Mouse (Mus musculus): ENCODE data around the gene Unk. TPM values are rescaled to one million over a fixed set of nuclear protein-coding genes. Genes with fewer than 3 reads are reported as not detected.

The Unk gene
- total and polyA plus RNA-seq, 3 experiments = 17.2 to 80.7 (median 50.1) TPM

GRCm38 (mm10) chr11:116037826-116038225 lies 7.7 kb downstream of the Unk start:
- TF ChIP-seq GATA2 (IDR thresholded peaks at IDR 0.05; ENCODE audit: borderline replicate concordance, low read depth, low read length) = no peak
- TF ChIP-seq TAL1 (conservative IDR thresholded peaks at IDR 0.05; ENCODE audit: low read depth, low read length) = no peak
- TF ChIP-seq GATA1 (IDR thresholded peaks at IDR 0.05; ENCODE audit: borderline replicate concordance, low read length) = no peak
- TF ChIP-seq POLR2AphosphoS5 (IDR thresholded peaks at IDR 0.05; ENCODE audit: insufficient replicate concordance, low read depth, low read length) = no peak
- TF ChIP-seq CTCF (IDR thresholded peaks at IDR 0.05; ENCODE audit: low read depth, low read length) = no peak
- no peaks in the 10 kb centered on the region for H3K27me3 ChIP-seq (ENCODE audit: insufficient read depth, low read length)
- H3K36me3 ChIP-seq (replicated peaks) = peaks cover 79% of the 10 kb centered on the region
- peaks cover 3% of the 10 kb centered on the region; the same call in 1 of the 2 replicates for H3K9me3 ChIP-seq (replicated peaks)
- no peak overlapping the region for H3K4me3 ChIP-seq (ENCODE audit: low read depth, low read length)
- peaks cover 27% of the 10 kb centered on the region for H3K4me1 ChIP-seq (ENCODE audit: insufficient read depth, low read depth, low read length)
- DNase-seq (ENCODE audit: low spot score) = no peak
- ATAC-seq (ENCODE audit: extremely low read depth, insufficient number of reproducible peaks, low FRiP score, poor library complexity, severe bottlenecking) = no peak

GRCm38 (mm10) chr11:116040593-116040992 lies 10.5 kb downstream of the Unk start:
- no peak for ATAC-seq (ENCODE audit: extremely low read depth, insufficient number of reproducible peaks, low FRiP score, poor library complexity, severe bottlenecking)
- DNase-seq (ENCODE audit: low spot score) = no peak
- H3K4me1 ChIP-seq (ENCODE audit: insufficient read depth, low read depth, low read length) = peaks cover 26% of the 10 kb centered on the region
- peaks cover 3% of the 10 kb centered on the region; the same call in 1 of the 2 replicates for H3K9me3 ChIP-seq (replicated peaks)
- H3K4me3 ChIP-seq (ENCODE audit: low read depth, low read length) = no peak overlapping the region
- no peaks in the 10 kb centered on the region for H3K27me3 ChIP-seq (ENCODE audit: insufficient read depth, low read length)
- no peak for TF ChIP-seq GATA1 (IDR thresholded peaks at IDR 0.05; ENCODE audit: borderline replicate concordance, low read length)
- TF ChIP-seq TAL1 (conservative IDR thresholded peaks at IDR 0.05; ENCODE audit: low read depth, low read length) = no peak
- TF ChIP-seq GATA2 (IDR thresholded peaks at IDR 0.05; ENCODE audit: borderline replicate concordance, low read depth, low read length) = no peak
- TF ChIP-seq POLR2AphosphoS5 (IDR thresholded peaks at IDR 0.05; ENCODE audit: insufficient replicate concordance, low read depth, low read length) = no peak
- TF ChIP-seq CTCF (IDR thresholded peaks at IDR 0.05; ENCODE audit: low read depth, low read length) = no peak
- H3K36me3 ChIP-seq (replicated peaks) = peaks cover 83% of the 10 kb centered on the region

- Histone ChIP-seq H3K4me3 (ENCODE audit: low read depth, low read length) (no peak overlapping the region), H3K36me3 (replicated peaks) (peaks cover 84% of the 10 kb centered on the region), H3K9me3 (replicated peaks) (peaks cover 3% of the 10 kb centered on the region; the same call in 1 of the 2 replicates), H3K27me3 (ENCODE audit: insufficient read depth, low read length) (no peaks in the 10 kb centered on the region), H3K4me1 (ENCODE audit: insufficient read depth, low read depth, low read length) (peaks cover 24% of the 10 kb centered on the region)
- no peak for ATAC-seq (ENCODE audit: extremely low read depth, insufficient number of reproducible peaks, low FRiP score, poor library complexity, severe bottlenecking)
- TF ChIP-seq TAL1 (conservative IDR thresholded peaks at IDR 0.05; ENCODE audit: low read depth, low read length) (no peak), GATA1 (IDR thresholded peaks at IDR 0.05; ENCODE audit: borderline replicate concordance, low read length) (no peak)
- DNase-seq (ENCODE audit: low spot score) = no peak
Observed at GRCm38 (mm10) chr11:116041833-116042232, 11.7 kb downstream of the Unk start.

- no peak overlapping the region for H3K4me3 ChIP-seq (ENCODE audit: low read depth, low read length)
- no peak for DNase-seq (ENCODE audit: low spot score)
- ATAC-seq (ENCODE audit: extremely low read depth, insufficient number of reproducible peaks, low FRiP score, poor library complexity, severe bottlenecking) = no peak
- H3K27me3 ChIP-seq (ENCODE audit: insufficient read depth, low read length) = no peaks in the 10 kb centered on the region
- H3K4me1 ChIP-seq (ENCODE audit: insufficient read depth, low read depth, low read length) = peaks cover 23% of the 10 kb centered on the region
- H3K36me3 ChIP-seq (replicated peaks) = peaks cover 85% of the 10 kb centered on the region
- TF ChIP-seq GATA2 (IDR thresholded peaks at IDR 0.05; ENCODE audit: borderline replicate concordance, low read depth, low read length) (no peak), TAL1 (conservative IDR thresholded peaks at IDR 0.05; ENCODE audit: low read depth, low read length) (no peak), POLR2AphosphoS5 (IDR thresholded peaks at IDR 0.05; ENCODE audit: insufficient replicate concordance, low read depth, low read length) (no peak), CTCF (IDR thresholded peaks at IDR 0.05; ENCODE audit: low read depth, low read length) (no peak), GATA1 (IDR thresholded peaks at IDR 0.05; ENCODE audit: borderline replicate concordance, low read length) (no peak)
- peaks cover 3% of the 10 kb centered on the region; the same call in 1 of the 2 replicates for H3K9me3 ChIP-seq (replicated peaks)
Observed at GRCm38 (mm10) chr11:116042372-116043138, 12.4 kb downstream of the Unk start.

GRCm38 (mm10) chr11:116043286-116043685 lies 13.2 kb downstream of the Unk start:
- peaks cover 23% of the 10 kb centered on the region for H3K4me1 ChIP-seq (ENCODE audit: insufficient read depth, low read depth, low read length)
- peaks cover 3% of the 10 kb centered on the region; the same call in 1 of the 2 replicates for H3K9me3 ChIP-seq (replicated peaks)
- DNase-seq (ENCODE audit: low spot score) (no peak), ATAC-seq (ENCODE audit: extremely low read depth, insufficient number of reproducible peaks, low FRiP score, poor library complexity, severe bottlenecking) (no peak)
- H3K4me3 ChIP-seq (ENCODE audit: low read depth, low read length) = no peak overlapping the region
- H3K27me3 ChIP-seq (ENCODE audit: insufficient read depth, low read length) = no peaks in the 10 kb centered on the region
- peaks cover 85% of the 10 kb centered on the region for H3K36me3 ChIP-seq (replicated peaks)
- no peak for TF ChIP-seq TAL1 (conservative IDR thresholded peaks at IDR 0.05; ENCODE audit: low read depth, low read length)
- no peak for TF ChIP-seq CTCF (IDR thresholded peaks at IDR 0.05; ENCODE audit: low read depth, low read length)
- TF ChIP-seq GATA2 (IDR thresholded peaks at IDR 0.05; ENCODE audit: borderline replicate concordance, low read depth, low read length) = no peak
- no peak for TF ChIP-seq GATA1 (IDR thresholded peaks at IDR 0.05; ENCODE audit: borderline replicate concordance, low read length)
- TF ChIP-seq POLR2AphosphoS5 (IDR thresholded peaks at IDR 0.05; ENCODE audit: insufficient replicate concordance, low read depth, low read length) = no peak

GRCm38 (mm10) chr11:116045173-116045572 lies 15.1 kb downstream of the Unk start:
- peaks cover 7% of the 10 kb centered on the region for H3K9me3 ChIP-seq (replicated peaks)
- DNase-seq (ENCODE audit: low spot score) (no peak), ATAC-seq (ENCODE audit: extremely low read depth, insufficient number of reproducible peaks, low FRiP score, poor library complexity, severe bottlenecking) (no peak)
- no peaks in the 10 kb centered on the region for H3K27me3 ChIP-seq (ENCODE audit: insufficient read depth, low read length)
- TF ChIP-seq GATA2 (IDR thresholded peaks at IDR 0.05; ENCODE audit: borderline replicate concordance, low read depth, low read length) (no peak), CTCF (IDR thresholded peaks at IDR 0.05; ENCODE audit: low read depth, low read length) (no peak), TAL1 (conservative IDR thresholded peaks at IDR 0.05; ENCODE audit: low read depth, low read length) (no peak), POLR2AphosphoS5 (IDR thresholded peaks at IDR 0.05; ENCODE audit: insufficient replicate concordance, low read depth, low read length) (no peak), GATA1 (IDR thresholded peaks at IDR 0.05; ENCODE audit: borderline replicate concordance, low read length) (no peak)
- peaks cover 89% of the 10 kb centered on the region for H3K36me3 ChIP-seq (replicated peaks)
- H3K4me1 ChIP-seq (ENCODE audit: insufficient read depth, low read depth, low read length) = peaks cover 22% of the 10 kb centered on the region
- no peak overlapping the region for H3K4me3 ChIP-seq (ENCODE audit: low read depth, low read length)
